Mouse (Mus musculus) urinary bladder, adult 2 months (tissue): ENCODE data around the gene Rasgrf1. TPM values are rescaled to one million over a fixed set of nuclear protein-coding genes. Genes with fewer than 3 reads are reported as not detected.
"Not testable (repeated sequence)": the region's sequence is repeated elsewhere in the genome, so short reads cannot be mapped to it uniquely, and the experiment has no call there.

Experiments used
- DNase-seq: peaks from one replicate; pipeline ENCODE4 v3.0.0; 2022; ENCODE audit warnings: low spot score
- polyA plus RNA-seq: library from polyadenylated mRNA; depleted of rRNA; stranded (reverse); fragments of >200 nt; gene quantifications from 2 replicates; pipeline ENCODE4 v1.2.3, GENCODE M21; 2012

The Rasgrf1 gene
- polyA plus RNA-seq, 1 experiment, result 1.1 TPM

- no peak for DNase-seq
Measured at GRCm38 (mm10) chr9:90038535-90038934, 128.8 kb downstream of the Rasgrf1 start.

GRCm38 (mm10) chr9:90040916-90041315, 131.2 kb downstream of the Rasgrf1 start:
- DNase-seq, result no peak

- no peak for DNase-seq
Measured at GRCm38 (mm10) chr9:90041556-90041955, 131.8 kb downstream of the Rasgrf1 start.

GRCm38 (mm10) chr9:90042906-90043305, 133.2 kb downstream of the Rasgrf1 start:
- not testable (repeated sequence) for DNase-seq

- DNase-seq, result no peak
Measured at GRCm38 (mm10) chr9:90045191-90045590, 135.5 kb downstream of the Rasgrf1 start.

- no peak for DNase-seq
Measured at GRCm38 (mm10) chr9:90047937-90048627, 138.4 kb downstream of the Rasgrf1 start.

- DNase-seq, result no peak
Measured at GRCm38 (mm10) chr9:90053852-90054251, 144.1 kb downstream of the Rasgrf1 start, which contains the start of gene Ctsh. Gene Ctsh (plus strand): TSS chr9:90054152.

- peak; percentile 75 for DNase-seq
Measured at GRCm38 (mm10) chr9:90054371-90055145, 144.8 kb downstream of the Rasgrf1 start.

GRCm38 (mm10) chr9:90055409-90055808, 145.7 kb downstream of the Rasgrf1 start:
- no peak for DNase-seq

GRCm38 (mm10) chr9:90055911-90056310, 146.2 kb downstream of the Rasgrf1 start:
- no peak for DNase-seq

- DNase-seq, result no peak
Measured at GRCm38 (mm10) chr9:90056716-90057115, 147.0 kb downstream of the Rasgrf1 start.

- no peak for DNase-seq
Measured at GRCm38 (mm10) chr9:90059828-90060573, 150.3 kb downstream of the Rasgrf1 start.

- DNase-seq, result no peak
Measured at GRCm38 (mm10) chr9:90060574-90060875, 150.8 kb downstream of the Rasgrf1 start.

GRCm38 (mm10) chr9:90060932-90061331, 151.2 kb downstream of the Rasgrf1 start:
- DNase-seq, result not testable (repeated sequence)

GRCm38 (mm10) chr9:90067341-90067740, 157.6 kb downstream of the Rasgrf1 start:
- no peak for DNase-seq

- DNase-seq, result peak; percentile 36
Measured at GRCm38 (mm10) chr9:90068786-90069185, 159.1 kb downstream of the Rasgrf1 start.

- DNase-seq, result no peak
Measured at GRCm38 (mm10) chr9:90069485-90069884, 159.8 kb downstream of the Rasgrf1 start.

GRCm38 (mm10) chr9:90070174-90070573, 160.5 kb downstream of the Rasgrf1 start:
- no peak for DNase-seq

- DNase-seq, result no peak
Measured at GRCm38 (mm10) chr9:90075336-90075735, 165.6 kb downstream of the Rasgrf1 start.

- no peak for DNase-seq
Measured at GRCm38 (mm10) chr9:90076131-90076530, 166.4 kb downstream of the Rasgrf1 start.
